Mouse (Mus musculus): Measurements from ENCODE around the gene Gm29666. TPM values are rescaled to one million over a fixed set of nuclear protein-coding genes. Genes with fewer than 3 reads are reported as not detected.

The Gm29666 gene
- polyA plus RNA-seq, 1 experiment from 2014 or later: 0.90 TPM

Small RNAs within 50 kb of the gene (microRNA-seq; reads per million reads assigned to microRNA genes)
- gene Mir1249: 64.3 reads per million, percentile 49 among the genes with 10 or more reads in this experiment

Other genes starting within 250 kb of the Gm29666 start
- gene Arhgap8, start 200.0 kb downstream of the Gm29666 start, polyA plus RNA-seq (2015; fragmentation: Nextera tagmentation; extraction: Ambion mirVana): 0.35 and 0.39 TPM in 2 replicates
- gene Phf21b, start 64.0 kb downstream of the Gm29666 start, polyA plus RNA-seq (2015; fragmentation: Nextera tagmentation; extraction: Ambion mirVana): 3.5 and 4.3 TPM in 2 replicates
- gene Nup50, start 3.4 kb upstream of the Gm29666 start, polyA plus RNA-seq (2015; fragmentation: Nextera tagmentation; extraction: Ambion mirVana): 24.2 and 27.9 TPM in 2 replicates
- gene 5031439G07Rik, start 68.5 kb upstream of the Gm29666 start, polyA plus RNA-seq (2015; fragmentation: Nextera tagmentation; extraction: Ambion mirVana): 24.5 and 25.9 TPM in 2 replicates
- 0.77 and 1.1 TPM in 2 replicates for gene Upk3a, start 97.1 kb upstream of the Gm29666 start, polyA plus RNA-seq (2015; fragmentation: Nextera tagmentation; extraction: Ambion mirVana)
- 28.5 and 34.7 TPM in 2 replicates for gene Fam118a, start 108.9 kb upstream of the Gm29666 start, polyA plus RNA-seq (2015; fragmentation: Nextera tagmentation; extraction: Ambion mirVana)
- 0.15 TPM in 2 replicates for gene Smc1b, start 211.9 kb upstream of the Gm29666 start, polyA plus RNA-seq (2015; fragmentation: Nextera tagmentation; extraction: Ambion mirVana)
- 0.78 and 1.4 TPM in 2 replicates for gene Ribc2, start 212.0 kb upstream of the Gm29666 start, polyA plus RNA-seq (2015; fragmentation: Nextera tagmentation; extraction: Ambion mirVana)